Mouse (Mus musculus) limb, embryonic 10.5 days (tissue): ENCODE data around the gene Olfml1. TPM values are rescaled to one million over a fixed set of nuclear protein-coding genes. Genes with fewer than 3 reads are reported as not detected.
A peak's percentile ranks its signal among the peaks of the same experiment; 100 is the strongest.

ENCODE experiments used
- DNase-seq: peaks from one replicate; pipeline ENCODE4 v3.0.0-alpha.2; 2017; ENCODE audit warnings: low spot score
- H3K27ac ChIP-seq: fragments of 300-500 bp; sonication (generic); 2 replicates; pipeline ENCODE4 v1.5.1; 2016; ENCODE audit warnings: mild to moderate bottlenecking
- H3K27me3 ChIP-seq: fragments of 300-500 bp; sonication (generic); 2 replicates; pipeline ENCODE4 v1.6.1; 2016; ENCODE audit warnings: low read depth, mild to moderate bottlenecking; ENCODE audit not compliant: poor library complexity, severe bottlenecking
- H3K36me3 ChIP-seq: fragments of 300-500 bp; sonication (generic); 2 replicates; pipeline ENCODE4 v1.6.1; 2016; ENCODE audit warnings: mild to moderate bottlenecking, moderate library complexity
- H3K4me1 ChIP-seq: fragments of 300-500 bp; sonication (generic); 2 replicates; pipeline ENCODE4 v1.6.1; 2016
- H3K4me3 ChIP-seq: fragments of 300-500 bp; sonication (generic); 2 replicates; pipeline ENCODE4 v1.5.1; 2016; ENCODE audit warnings: mild to moderate bottlenecking, moderate library complexity
- H3K9me3 ChIP-seq: fragments of 300-500 bp; sonication (generic); replicated peaks from 2 replicates; pipeline ENCODE4 v1.6.1; 2016; ENCODE audit warnings: mild to moderate bottlenecking
- WGBS: fragments of 180-500 bp; shearing (Covaris S2); methylation state at CpG from one replicate; pipeline ENCODE4 v1.1.7; 2016; 5-methylcytosine and 5-hydroxymethylcytosine counted together
- polyA plus RNA-seq: library from polyadenylated mRNA; unstranded; fragments of >200 nt; fragmentation: Nextera tagmentation; extraction: Ambion mirVana; gene quantifications from 2 replicates; pipeline ENCODE4 v1.2.1, GENCODE M21; 2016

Olfml1 gene
- 9.7 and 22.3 TPM in 2 replicates for polyA plus RNA-seq

DNA sequence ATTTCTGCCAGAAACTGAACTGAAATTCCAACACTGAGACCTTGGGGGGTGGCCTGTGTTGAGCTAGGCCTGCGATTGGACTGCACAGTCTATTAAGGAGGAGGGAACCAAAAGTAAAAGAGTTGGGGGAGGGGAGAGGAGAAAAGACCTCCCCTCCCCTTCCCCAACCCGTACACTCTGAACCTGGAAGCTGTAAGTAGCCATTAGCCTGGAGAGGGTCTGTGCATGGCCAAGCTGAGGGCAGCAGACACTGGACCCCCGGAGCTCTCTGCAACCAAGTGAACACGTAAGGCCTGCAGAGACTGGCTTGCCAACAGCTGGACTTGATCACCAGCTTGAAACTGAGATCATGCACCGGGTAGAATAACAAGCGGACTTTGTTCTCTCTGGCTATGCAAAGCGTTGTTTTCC lies at the start of gene Olfml1:
Gene Olfml1 (plus strand): TSS at position 186 of the 411 bp plus-strand sequence.
- peak within 1 kb of the TSS; percentile 53 for H3K4me3 ChIP-seq
- H3K27ac ChIP-seq: peak within 1 kb of the TSS; percentile 94
- H3K9me3 ChIP-seq: 0 out of 2 replicates have a peak, but pooled peaks cover 2% of the 10 kb centered on the region
- 20% methylated on average over 7 of the region's 7 CpGs for WGBS
- DNase-seq: peak; percentile 78
- H3K27me3 ChIP-seq: no peaks in the 10 kb centered on the region
- H3K4me1 ChIP-seq: peaks cover 29% of the 10 kb centered on the region
- H3K36me3 ChIP-seq: peaks cover 14% of the 10 kb centered on the region

DNA sequence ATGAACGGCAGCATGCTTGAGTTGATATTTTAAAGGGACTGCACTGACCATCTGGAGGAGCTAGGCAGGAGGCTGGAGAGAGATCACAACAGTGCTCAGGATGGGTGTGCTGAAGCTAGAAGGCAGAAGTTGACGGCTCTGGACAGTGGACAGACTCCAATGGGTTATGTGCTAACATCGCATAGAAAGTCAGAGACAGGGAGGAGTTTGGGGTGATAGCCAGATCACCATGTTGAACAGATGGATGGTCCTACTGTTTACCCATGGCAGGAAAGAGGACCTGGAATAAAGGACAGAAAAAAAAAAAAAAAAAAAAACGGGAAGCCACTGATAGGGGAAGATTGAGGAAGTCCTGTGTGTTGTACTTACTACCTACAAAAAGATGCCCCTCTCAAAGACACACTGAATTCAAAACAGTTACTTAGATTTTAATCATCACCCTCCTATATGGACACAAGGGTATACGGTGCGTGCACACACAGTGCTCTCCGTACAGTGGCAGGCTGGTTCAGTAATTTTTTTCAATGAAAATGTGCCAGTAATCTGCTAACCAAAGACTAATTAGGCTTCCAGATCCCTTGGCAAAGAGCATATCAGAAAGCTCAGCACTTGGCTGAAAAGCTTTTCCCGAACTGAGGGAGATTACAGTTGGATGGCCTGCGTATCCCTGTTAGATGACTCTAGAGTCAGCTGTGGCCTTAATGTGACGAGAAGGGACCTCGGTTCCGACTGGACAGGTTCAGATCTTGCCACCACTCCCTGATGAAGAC lies 47.8 kb upstream of the Olfml1 start:
- H3K9me3 ChIP-seq: no peaks in the 10 kb centered on the region
- H3K36me3 ChIP-seq: no peaks in the 10 kb centered on the region
- no peaks in the 10 kb centered on the region for H3K27me3 ChIP-seq
- DNase-seq: no peak
- no peak overlapping the region for H3K27ac ChIP-seq
- peaks cover 5% of the 10 kb centered on the region; the same call in 1 of the 2 replicates for H3K4me1 ChIP-seq
- no peak overlapping the region for H3K4me3 ChIP-seq
- 91% methylated on average over 12 of the region's 12 CpGs for WGBS

DNA sequence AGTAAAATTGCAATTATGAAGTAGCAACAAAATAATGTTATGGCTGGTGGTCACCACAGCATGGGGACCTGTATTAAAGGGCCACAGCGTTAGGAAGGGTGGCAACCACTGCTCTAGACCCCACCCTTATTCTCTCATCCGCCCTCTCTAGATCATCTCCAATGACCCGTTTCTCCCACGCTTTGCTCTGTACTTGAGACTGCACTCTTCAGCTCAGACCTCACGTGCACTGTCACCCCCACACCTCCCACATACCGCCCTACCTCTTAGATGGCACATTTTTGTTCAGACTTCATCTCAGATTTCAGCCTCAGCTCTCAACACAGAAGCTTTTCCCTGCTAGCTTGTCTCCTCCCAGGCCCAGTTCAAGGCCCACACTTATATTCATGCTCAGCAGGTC lies 45.8 kb upstream of the Olfml1 start:
- no peaks in the 10 kb centered on the region for H3K36me3 ChIP-seq
- H3K4me1 ChIP-seq: peaks cover 5% of the 10 kb centered on the region; the same call in 1 of the 2 replicates
- no peak overlapping the region for H3K27ac ChIP-seq
- no peak overlapping the region for H3K4me3 ChIP-seq
- no peaks in the 10 kb centered on the region for H3K27me3 ChIP-seq
- no peak for DNase-seq
- no peaks in the 10 kb centered on the region for H3K9me3 ChIP-seq
- WGBS: 87% methylated on average over 6 of the region's 6 CpGs

- peak; percentile 41 for DNase-seq
- Histone ChIP-seq H3K4me3 (no peak overlapping the region), H3K9me3 (no peaks in the 10 kb centered on the region), H3K36me3 (no peaks in the 10 kb centered on the region), H3K4me1 (no peaks in the 10 kb centered on the region), H3K27me3 (no peaks in the 10 kb centered on the region), H3K27ac (no peak overlapping the region)
- WGBS: 25% methylated on average over 1 of the region's 1 CpGs
Observed at GRCm38 (mm10) chr7:107526299-107526698, 40.9 kb upstream of the Olfml1 start.

- no peak overlapping the region for H3K4me3 ChIP-seq
- DNase-seq: no peak
- no peaks in the 10 kb centered on the region for H3K36me3 ChIP-seq
- H3K4me1 ChIP-seq: no peaks in the 10 kb centered on the region
- H3K27ac ChIP-seq: no peak overlapping the region
- no peaks in the 10 kb centered on the region for H3K9me3 ChIP-seq
- 81% methylated on average over 3 of the region's 3 CpGs for WGBS
- H3K27me3 ChIP-seq: no peaks in the 10 kb centered on the region
Observed at GRCm38 (mm10) chr7:107528169-107528772, 39.0 kb upstream of the Olfml1 start.

DNA sequence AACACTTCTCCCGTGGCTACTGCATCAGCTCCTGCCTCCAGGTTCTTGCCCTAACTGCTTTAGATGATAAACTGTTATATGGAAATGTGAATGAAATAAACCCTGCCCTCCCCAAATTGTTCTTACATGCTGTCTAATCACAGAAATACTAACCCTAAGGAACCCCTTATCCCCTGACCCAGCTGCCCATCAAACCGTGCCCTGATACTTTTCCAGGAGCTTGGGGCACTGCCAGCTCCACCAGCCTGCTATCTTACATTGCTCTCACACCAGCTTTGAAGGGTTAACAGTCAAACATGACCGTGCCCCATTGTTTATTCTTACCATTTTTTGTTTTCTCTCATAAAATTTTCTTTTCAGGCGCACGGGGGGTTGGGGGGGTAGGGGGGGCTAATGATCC lies 37.9 kb upstream of the Olfml1 start:
- Histone ChIP-seq H3K9me3 (no peaks in the 10 kb centered on the region), H3K27me3 (no peaks in the 10 kb centered on the region), H3K4me3 (no peak overlapping the region), H3K4me1 (no peaks in the 10 kb centered on the region), H3K27ac (no peak overlapping the region), H3K36me3 (no peaks in the 10 kb centered on the region)
- 86% methylated on average over 5 of the region's 5 CpGs for WGBS
- no peak for DNase-seq

- Histone ChIP-seq H3K27ac (no peak overlapping the region), H3K4me1 (no peaks in the 10 kb centered on the region), H3K9me3 (no peaks in the 10 kb centered on the region), H3K36me3 (no peaks in the 10 kb centered on the region), H3K4me3 (no peak overlapping the region), H3K27me3 (no peaks in the 10 kb centered on the region)
- no peak for DNase-seq
- WGBS: 88% methylated on average over 4 of the region's 4 CpGs
Observed at GRCm38 (mm10) chr7:107535311-107535710, 31.9 kb upstream of the Olfml1 start.

- no peak overlapping the region for H3K27ac ChIP-seq
- WGBS: 80% methylated on average over 6 of the region's 6 CpGs
- no peaks in the 10 kb centered on the region for H3K27me3 ChIP-seq
- H3K4me3 ChIP-seq: no peak overlapping the region
- H3K4me1 ChIP-seq: no peaks in the 10 kb centered on the region
- no peaks in the 10 kb centered on the region for H3K36me3 ChIP-seq
- H3K9me3 ChIP-seq: no peaks in the 10 kb centered on the region
- no peak for DNase-seq
Observed at GRCm38 (mm10) chr7:107536516-107536915, 30.7 kb upstream of the Olfml1 start.

- Histone ChIP-seq H3K4me3 (no peak overlapping the region), H3K27ac (no peak overlapping the region), H3K4me1 (no peaks in the 10 kb centered on the region), H3K36me3 (no peaks in the 10 kb centered on the region), H3K9me3 (no peaks in the 10 kb centered on the region), H3K27me3 (no peaks in the 10 kb centered on the region)
- no peak for DNase-seq
- 67% methylated on average over 4 of the region's 4 CpGs for WGBS
Observed at GRCm38 (mm10) chr7:107540034-107540433, 27.2 kb upstream of the Olfml1 start.

DNA sequence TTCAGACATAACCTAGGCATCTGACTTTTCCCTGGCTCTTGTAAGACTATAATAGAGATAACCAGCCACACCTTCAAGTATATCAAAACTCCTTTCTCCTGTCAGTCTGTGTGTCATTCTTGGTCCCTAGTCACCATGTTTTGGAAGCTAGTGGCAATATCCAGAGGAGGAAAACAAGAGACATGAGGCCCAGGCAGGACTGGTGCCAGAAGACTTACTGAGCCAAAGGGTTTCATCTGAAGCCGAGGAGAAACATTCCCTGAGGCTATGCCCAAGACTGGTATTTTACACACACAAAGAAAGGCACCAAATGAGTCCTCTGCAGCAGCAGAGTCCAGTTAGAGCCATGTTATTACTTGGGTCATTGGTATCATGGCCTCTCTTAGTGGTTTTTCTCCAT lies 22.2 kb upstream of the Olfml1 start:
- H3K4me3 ChIP-seq: no peak overlapping the region
- H3K4me1 ChIP-seq: no peaks in the 10 kb centered on the region
- no peak overlapping the region for H3K27ac ChIP-seq
- H3K27me3 ChIP-seq: no peaks in the 10 kb centered on the region
- DNase-seq: no peak
- no peaks in the 10 kb centered on the region for H3K36me3 ChIP-seq
- WGBS: 73% methylated on average over 1 of the region's 1 CpGs
- no peaks in the 10 kb centered on the region for H3K9me3 ChIP-seq

DNA sequence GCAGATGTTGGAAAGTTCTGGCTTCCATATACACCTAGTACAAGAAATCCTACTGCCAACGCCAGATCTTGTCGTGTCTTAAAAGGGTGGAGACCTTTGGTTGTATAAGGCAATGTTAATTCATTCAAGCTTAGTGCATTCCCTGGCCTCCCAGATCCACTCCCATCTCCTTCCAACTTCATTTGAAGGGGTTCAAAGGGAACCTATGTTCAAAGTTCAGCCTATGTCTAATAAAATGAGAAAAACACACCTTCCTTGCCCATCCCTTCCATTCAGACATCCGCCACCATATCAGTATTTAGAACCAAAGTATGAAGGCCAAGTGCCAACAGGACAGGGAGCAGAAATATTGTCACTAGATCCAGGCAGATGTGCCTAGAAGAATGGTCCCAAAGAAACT lies 19.4 kb upstream of the Olfml1 start:
- WGBS: 96% methylated on average over 3 of the region's 3 CpGs
- Histone ChIP-seq H3K36me3 (no peaks in the 10 kb centered on the region), H3K9me3 (no peaks in the 10 kb centered on the region), H3K4me3 (no peak overlapping the region), H3K4me1 (no peaks in the 10 kb centered on the region), H3K27ac (no peak overlapping the region), H3K27me3 (no peaks in the 10 kb centered on the region)
- DNase-seq: no peak

DNA sequence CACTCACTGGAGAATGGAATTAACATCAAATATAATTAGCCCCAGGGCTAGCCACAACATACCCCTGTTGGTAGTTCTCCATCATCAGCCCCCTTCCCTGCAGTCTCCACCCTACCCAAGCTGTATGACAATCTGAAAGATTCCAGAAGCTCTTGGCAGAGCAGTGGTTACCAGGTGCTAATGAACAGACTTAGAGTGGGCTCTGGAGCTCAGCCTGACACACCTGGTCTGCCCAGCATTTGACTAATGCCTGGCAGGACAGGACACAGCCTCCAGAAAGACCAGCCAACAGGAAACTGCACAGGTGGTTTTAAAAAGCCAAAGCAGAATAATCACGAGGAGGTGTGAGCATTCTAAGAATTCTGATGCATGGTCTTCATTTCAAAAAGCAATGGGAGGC lies 13.8 kb upstream of the Olfml1 start:
- Histone ChIP-seq H3K9me3 (no peaks in the 10 kb centered on the region), H3K36me3 (no peaks in the 10 kb centered on the region), H3K4me3 (no peak overlapping the region), H3K27ac (no peak overlapping the region), H3K4me1 (peaks cover 3% of the 10 kb centered on the region; the same call in 1 of the 2 replicates), H3K27me3 (no peaks in the 10 kb centered on the region)
- DNase-seq: no peak
- 79% methylated on average over 1 of the region's 1 CpGs for WGBS

DNA sequence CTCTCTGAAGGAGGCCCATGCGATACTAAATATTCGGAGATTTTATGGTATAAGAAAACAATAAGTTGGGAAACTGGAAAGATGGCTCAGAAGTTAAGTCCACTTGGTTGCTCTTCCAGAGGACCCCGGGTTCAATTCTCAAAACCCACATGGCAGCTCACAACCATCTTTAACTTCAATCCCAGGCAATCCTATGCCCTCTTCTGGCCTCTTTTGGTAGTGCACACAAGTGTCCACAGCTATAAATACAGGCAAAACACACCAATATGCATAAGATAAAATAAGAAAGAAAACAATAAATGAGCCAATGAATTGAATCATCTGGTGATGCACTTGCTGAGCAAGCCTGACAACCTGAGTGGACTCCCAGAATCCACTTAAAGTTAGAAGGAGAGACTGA lies 11.3 kb upstream of the Olfml1 start:
- Histone ChIP-seq H3K36me3 (no peaks in the 10 kb centered on the region), H3K4me3 (no peak overlapping the region), H3K4me1 (peaks cover 3% of the 10 kb centered on the region; the same call in 1 of the 2 replicates), H3K27ac (no peak overlapping the region), H3K27me3 (no peaks in the 10 kb centered on the region), H3K9me3 (no peaks in the 10 kb centered on the region)
- no peak for DNase-seq
- WGBS: 86% methylated on average over 3 of the region's 3 CpGs
